Mouse (Mus musculus): ENCODE measurements around the gene Ripor3.
A peak's percentile ranks its signal among the peaks of the same experiment; 100 is the strongest.

The Ripor3 gene

GRCm38 (mm10) chr2:167932727-167933231 lies 77.6 kb downstream of the Ripor3 start:
- DNase-seq (ENCODE audit: low spot score in 2 of 2) = peak in 1 of 2 experiments; percentile 22

- DNase-seq (ENCODE audit: low spot score in 2 of 2) = peak; percentile 93 to 97
Observed at GRCm38 (mm10) chr2:167931985-167932726, 78.3 kb downstream of the Ripor3 start, which contains the start of gene Ptpn1. TSS of gene Ptpn1 (plus strand) at chr2:167932057.

GRCm38 (mm10) chr2:167930975-167931374 lies 79.4 kb downstream of the Ripor3 start:
- DNase-seq (ENCODE audit: low spot score in 2 of 2) = no peak
